Mouse (Mus musculus) CH12.LX (cell line): ENCODE data around the gene Ascc2. TPM values are rescaled to one million over a fixed set of nuclear protein-coding genes. Genes with fewer than 3 reads are reported as not detected.

Source experiments
- DNase-seq: peaks from one replicate; pipeline ENCODE4 v3.0.0-alpha.2; 2013; ENCODE audit errors: extremely low read depth
- H3K27ac ChIP-seq: 2 replicates; pipeline ENCODE4 v1.5.1; 2012; ENCODE audit warnings: low read depth, mild to moderate bottlenecking, control low read depth, moderate library complexity; ENCODE audit not compliant: insufficient read depth
- H3K27me3 ChIP-seq: replicated peaks from 2 replicates; pipeline ENCODE3; 2012; ENCODE audit warnings: inconsistent platforms
- H3K36me3 ChIP-seq, 2 experiments: replicated peaks in 1 of 2; 2 replicates each; pipeline versions ENCODE3 to v1.6.1; 2012; ENCODE audit warnings: inconsistent platforms in 1 of 2, low read length in 1 of 2, mild to moderate bottlenecking in 1 of 2, mixed read lengths in 1 of 2, moderate library complexity in 1 of 2; ENCODE audit not compliant: control insufficient read depth in 1 of 2, insufficient read depth in 1 of 2
- H3K4me1 ChIP-seq, 2 experiments: 2 replicates each; pipeline ENCODE4 v1.6.1; 2012; ENCODE audit warnings: inconsistent platforms in 1 of 2, moderate library complexity in 1 of 2; ENCODE audit not compliant: insufficient read depth in 2 of 2, control insufficient read depth in 1 of 2
- H3K4me2 ChIP-seq: 2 replicates; pipeline ENCODE4 v1.6.1; 2012; ENCODE audit warnings: low read depth, mild to moderate bottlenecking, control low read depth; ENCODE audit not compliant: poor library complexity, insufficient read depth, severe bottlenecking
- H3K4me3 ChIP-seq, 3 experiments: fragments of 150-350 bp in 1 of 3; sonication (generic) in 1 of 3; replicated peaks in 1 of 3; 2 replicates each; pipeline versions ENCODE3 to v1.5.1; 2011 to 2012; ENCODE audit warnings: low read depth in 2 of 3, low read length in 2 of 3, mild to moderate bottlenecking in 2 of 3, moderate library complexity in 2 of 3, control low read depth in 1 of 3, improper control_type of control experiment in 1 of 3, inconsistent platforms in 1 of 3, mixed read lengths in 1 of 3; ENCODE audit not compliant: poor library complexity in 1 of 3
- H3K79me2 ChIP-seq: replicated peaks from 2 replicates; pipeline ENCODE4 v1.6.1; 2012; ENCODE audit warnings: mild to moderate bottlenecking, moderate library complexity; ENCODE audit not compliant: control insufficient read depth, poor library complexity, insufficient read depth, severe bottlenecking; ENCODE audit errors: extremely low read depth
- H3K9ac ChIP-seq: 2 replicates; pipeline ENCODE4 v1.6.1; 2012; ENCODE audit warnings: low read depth, mild to moderate bottlenecking, control low read depth, moderate library complexity; ENCODE audit not compliant: insufficient read depth
- H3K9me3 ChIP-seq: replicated peaks from 2 replicates; pipeline ENCODE3; 2012; ENCODE audit warnings: low read length, inconsistent platforms, mixed read lengths
- BHLHE40 ChIP-seq: IDR thresholded peaks from 2 replicates; pipeline ENCODE4 v1.6.1; 2011; ENCODE audit warnings: mild to moderate bottlenecking, low read depth, low read length, improper control_type of control experiment
- CHD1 ChIP-seq: IDR thresholded peaks from 2 replicates; pipeline ENCODE4 v1.6.1; 2012; ENCODE audit warnings: low read depth, low read length, improper control_type of control experiment, inconsistent platforms
- CTCF ChIP-seq, 2 experiments: IDR thresholded peaks in 1 of 2; conservative IDR thresholded peaks in 1 of 2; 2 replicates each; pipeline ENCODE4 v1.5.1; 2011 to 2012; ENCODE audit warnings: low read depth in 2 of 2, low read length in 2 of 2, improper control_type of control experiment in 1 of 2, inconsistent platforms in 1 of 2, mild to moderate bottlenecking in 1 of 2, moderate library complexity in 1 of 2
- E2F4 ChIP-seq: IDR thresholded peaks from 2 replicates; pipeline ENCODE4 v1.6.1; 2011; ENCODE audit warnings: low read depth, low read length, improper control_type of control experiment; ENCODE audit not compliant: insufficient replicate concordance
- ELF1 ChIP-seq: IDR thresholded peaks from 2 replicates; pipeline ENCODE4 v1.6.1; 2014; ENCODE audit warnings: low read depth, mild to moderate bottlenecking, inconsistent platforms, low read length, improper control_type of control experiment
- ETS1 ChIP-seq: conservative IDR thresholded peaks from 2 replicates; pipeline ENCODE4 v1.6.1; 2012; ENCODE audit warnings: low read depth, mild to moderate bottlenecking, inconsistent platforms, low read length, improper control_type of control experiment, moderate library complexity
- HCFC1 ChIP-seq: IDR thresholded peaks from 2 replicates; pipeline ENCODE4 v1.6.1; 2012; ENCODE audit warnings: low read depth, mild to moderate bottlenecking, inconsistent platforms, low read length, improper control_type of control experiment
- IRF4 ChIP-seq: IDR thresholded peaks from 2 replicates; pipeline ENCODE4 v1.6.1; 2014; ENCODE audit warnings: low read depth, mild to moderate bottlenecking, inconsistent platforms, low read length, improper control_type of control experiment
- JUND ChIP-seq: conservative IDR thresholded peaks from 2 replicates; pipeline ENCODE4 v1.6.1; 2011; ENCODE audit warnings: low read depth, low read length, improper control_type of control experiment
- KAT2A ChIP-seq: IDR thresholded peaks from 2 replicates; pipeline ENCODE4 v1.6.1; 2012; ENCODE audit warnings: low read length, improper control_type of control experiment, inconsistent platforms; ENCODE audit not compliant: insufficient replicate concordance
- MAFK ChIP-seq: IDR thresholded peaks from 2 replicates; pipeline ENCODE4 v1.6.1; 2011; ENCODE audit warnings: low read length, improper control_type of control experiment; ENCODE audit not compliant: insufficient replicate concordance
- MAX ChIP-seq: IDR thresholded peaks from 2 replicates; pipeline ENCODE4 v1.6.1; 2011; ENCODE audit warnings: low read length, improper control_type of control experiment
- MAZ ChIP-seq: IDR thresholded peaks from 2 replicates; pipeline ENCODE4 v1.6.1; 2012; ENCODE audit warnings: low read depth, mild to moderate bottlenecking, inconsistent platforms, low read length, improper control_type of control experiment, moderate library complexity
- MEF2A ChIP-seq: IDR thresholded peaks from 2 replicates; pipeline ENCODE4 v1.6.1; 2014; ENCODE audit warnings: low read depth, mild to moderate bottlenecking, inconsistent platforms, low read length, improper control_type of control experiment, borderline replicate concordance
- NELFE ChIP-seq: IDR thresholded peaks from 2 replicates; pipeline ENCODE4 v1.6.1; 2011; ENCODE audit warnings: low read depth, low read length, improper control_type of control experiment
- NRF1 ChIP-seq: IDR thresholded peaks from 2 replicates; pipeline ENCODE4 v1.6.1; 2014; ENCODE audit warnings: low read depth, mild to moderate bottlenecking, inconsistent platforms, low read length, improper control_type of control experiment, moderate library complexity
- PAX5 ChIP-seq: IDR thresholded peaks from 2 replicates; pipeline ENCODE4 v1.6.1; 2012; ENCODE audit warnings: low read length, inconsistent platforms, mixed read lengths
- POLR2A ChIP-seq: IDR thresholded peaks from 2 replicates; pipeline ENCODE4 v1.6.1; 2011; ENCODE audit warnings: low read depth, mild to moderate bottlenecking, improper control_type of control experiment, low read length
- POLR2AphosphoS2 ChIP-seq: IDR thresholded peaks from 2 replicates; pipeline ENCODE4 v1.6.1; 2011; ENCODE audit warnings: low read depth, low read length, improper control_type of control experiment
- RAD21 ChIP-seq: IDR thresholded peaks from 2 replicates; pipeline ENCODE4 v1.6.1; 2011; ENCODE audit warnings: low read depth, mild to moderate bottlenecking, low read length, improper control_type of control experiment, moderate library complexity
- RCOR1 ChIP-seq: conservative IDR thresholded peaks from 2 replicates; pipeline ENCODE4 v1.6.1; 2012; ENCODE audit warnings: low read depth, mild to moderate bottlenecking, inconsistent platforms, low read length, improper control_type of control experiment
- SIN3A ChIP-seq: IDR thresholded peaks from 2 replicates; pipeline ENCODE4 v1.6.1; 2012; ENCODE audit warnings: low read length, improper control_type of control experiment, inconsistent platforms
- SMC3 ChIP-seq: IDR thresholded peaks from 2 replicates; pipeline ENCODE4 v1.6.1; 2011; ENCODE audit warnings: low read depth, low read length, improper control_type of control experiment
- TBP ChIP-seq: conservative IDR thresholded peaks from 2 replicates; pipeline ENCODE4 v1.6.1; 2011; ENCODE audit warnings: low read depth, low read length, improper control_type of control experiment
- UBTF ChIP-seq: IDR thresholded peaks from 2 replicates; pipeline ENCODE4 v1.6.1; 2012; ENCODE audit warnings: low read depth, mild to moderate bottlenecking, inconsistent platforms, low read length, improper control_type of control experiment, moderate library complexity
- USF1 ChIP-seq: IDR thresholded peaks from 2 replicates; pipeline ENCODE4 v1.6.1; 2014; ENCODE audit warnings: low read depth, mild to moderate bottlenecking, inconsistent platforms, low read length, improper control_type of control experiment
- ZC3H11A ChIP-seq: IDR thresholded peaks from 2 replicates; pipeline ENCODE4 v1.6.1; 2012; ENCODE audit warnings: low read depth, mild to moderate bottlenecking, inconsistent platforms, low read length, improper control_type of control experiment
- ZMIZ1 ChIP-seq: IDR thresholded peaks from 2 replicates; pipeline ENCODE4 v1.6.1; 2012; ENCODE audit warnings: low read depth, mild to moderate bottlenecking, inconsistent platforms, low read length, improper control_type of control experiment
- ZNF384 ChIP-seq: IDR thresholded peaks from 2 replicates; pipeline ENCODE4 v1.6.1; 2012; ENCODE audit warnings: low read depth, low read length, improper control_type of control experiment, inconsistent platforms
- dilution Hi-C: fragments of 300-500 bp; cut with MboI; formaldehyde crosslinking; loops from 2 replicates; pipeline ENCODE4 v1.14.3; 2020; ENCODE audit warnings: low sequenced_read_pairs; ENCODE audit not compliant: extremely low pct_unique_long_range_greater_than_20kb, extremely low pct_ligation_motif_present
- in situ Hi-C: fragments of 300-500 bp; cut with MboI; formaldehyde crosslinking; loops from 3 replicates; pipeline ENCODE4 v1.14.3; 2019; ENCODE audit warnings: low sequenced_read_pairs, low pct_ligation_motif_present, low pct_unique_long_range_greater_than_20kb, mixed read lengths
- polyA plus RNA-seq: library from polyadenylated mRNA; unstranded; fragments of >175 nt; gene quantifications from 2 replicates; pipeline ENCODE4 v1.2.1, GENCODE M21; 2012; ENCODE audit warnings: low read depth; ENCODE audit not compliant: insufficient read length
- total RNA-seq, 2 experiments: library from RNA; depleted of rRNA; stranded (reverse); fragments of 300-350 nt in 1 of 2; fragments of >200 nt in 1 of 2; gene quantifications; 2 replicates each; pipeline ENCODE4 v1.2.3; 2012 to 2014

Gene Ascc2
- total and polyA plus RNA-seq, 3 experiments = 25.1 to 52.9 (median 34.6) TPM

DNA sequence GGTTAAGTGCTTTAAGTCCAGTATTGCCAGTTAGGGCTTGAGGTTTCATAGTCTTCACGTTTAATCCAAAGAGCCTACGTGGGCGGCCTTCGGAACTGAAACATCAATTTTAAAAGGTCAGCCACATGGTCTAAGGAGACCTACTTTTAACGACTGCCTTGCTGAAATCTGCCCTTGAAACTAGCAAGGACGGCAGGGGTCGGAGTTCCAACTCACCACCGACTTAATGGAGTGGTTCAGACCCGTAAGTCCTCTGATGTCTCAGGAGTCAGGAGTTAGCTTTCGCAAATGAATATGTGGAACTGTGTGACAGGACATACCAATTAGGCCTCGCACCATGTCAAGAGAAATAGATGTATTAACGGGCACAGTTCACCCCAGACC lies 66.1 kb downstream of the Ascc2 start:
- in situ Hi-C loops = no loop called here
- Histone ChIP-seq H3K79me2 (peaks cover 29% of the 10 kb centered on the region), H3K36me3 (peaks cover 12 to 25% of the 10 kb centered on the region in 2 experiments), H3K9ac (peak overlapping the region; percentile 50), H3K9me3 (no peaks in the 10 kb centered on the region), H3K27me3 (no peaks in the 10 kb centered on the region), H3K27ac (peak overlapping the region; percentile 59), H3K4me3 (peak overlapping the region; percentile 56 to 97 (median 73)), H3K4me2 (peak overlapping the region; percentile 93), H3K4me1 (peaks cover 3 to 31% of the 10 kb centered on the region in 2 experiments; a peak in 3 of 4 replicates)
- DNase-seq = no peak
- TF ChIP-seq CTCF (conservative IDR thresholded peaks at IDR 0.05 in 1 of 2, IDR thresholded peaks at IDR 0.05 in 1 of 2; ENCODE audit: low read depth in 2 of 2, low read length in 2 of 2) (peak in 1 of 2 experiments; percentile 9; a peak in 1 of 4 replicates), UBTF (0 out of 2 replicates have a peak, but pooled peaks have one; percentile 32), E2F4 (no peak)
- dilution Hi-C loops = no loop called here

DNA sequence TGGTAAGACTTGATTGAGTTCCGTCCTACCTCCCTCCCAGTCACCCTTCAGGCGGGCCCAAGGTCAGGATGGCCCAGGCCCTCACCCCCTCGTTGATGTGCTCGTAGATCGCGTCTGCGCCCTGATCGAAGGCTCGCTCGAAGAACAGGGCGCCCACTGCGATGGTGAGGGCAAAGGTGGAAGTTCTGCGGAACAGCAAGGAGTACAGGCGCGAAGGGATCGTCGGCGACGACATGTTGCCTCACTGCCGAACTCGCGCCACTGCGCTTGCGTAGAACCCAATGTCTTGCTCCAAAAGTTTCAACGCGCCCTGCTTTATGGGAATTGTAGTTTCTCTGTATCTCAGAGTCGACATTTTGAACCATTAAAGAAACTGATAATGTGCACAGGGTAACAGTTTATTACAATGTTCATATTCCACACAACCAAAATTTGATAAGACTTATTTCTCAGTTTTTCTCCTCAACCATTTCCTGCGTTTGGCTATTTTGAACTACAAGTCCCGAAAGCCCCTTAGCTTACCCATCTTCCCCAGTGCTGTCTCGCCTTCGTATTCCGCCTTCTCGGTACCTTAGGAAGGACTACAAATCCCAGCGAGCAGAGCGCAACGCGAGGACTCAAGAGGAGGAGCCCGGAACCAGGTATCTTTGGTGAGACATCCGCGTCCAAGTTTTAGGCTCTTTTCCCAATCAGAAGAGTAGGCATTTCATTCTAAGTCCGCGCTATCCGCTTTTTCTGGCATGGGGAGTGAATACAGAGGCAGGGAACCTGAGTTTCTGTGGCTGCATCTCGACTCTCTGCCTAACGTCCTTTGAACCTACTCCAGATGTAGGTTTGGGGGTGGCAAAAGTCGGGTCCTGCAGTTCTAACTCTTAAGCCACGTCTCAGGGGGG lies 66.8 kb downstream of the Ascc2 start, which contains the start of the genes Uqcr10 and Zmat5:
Uqcr10 (minus strand) TSS at position 271 of the 893 bp plus-strand sequence.
Zmat5 (plus strand) TSS at position 607 of the 893 bp plus-strand sequence.
- Histone ChIP-seq H3K9ac (peak within 1 kb of the TSS; percentile 86), H3K4me2 (peak within 1 kb of the TSS; percentile 93), H3K4me3 (peak within 1 kb of the TSS; percentile 56 to 97 (median 90)), H3K27ac (peak within 1 kb of the TSS; percentile 59), H3K79me2 (peaks cover 29% of the 10 kb centered on the region), H3K36me3 (peaks cover 12 to 25% of the 10 kb centered on the region in 2 experiments), H3K9me3 (no peaks in the 10 kb centered on the region), H3K4me1 (peaks cover 3 to 31% of the 10 kb centered on the region in 2 experiments; a peak in 3 of 4 replicates), H3K27me3 (no peaks in the 10 kb centered on the region)
- dilution Hi-C loops = no loop called here
- in situ Hi-C loops = no loop called here
- peak; percentile 98 for DNase-seq
- TF ChIP-seq SMC3 (peak; percentile 6; the same call in 1 of the 2 replicates), E2F4 (peak; percentile 88; the same call in 1 of the 2 replicates), CHD1 (no peak), USF1 (no peak), BHLHE40 (no peak), UBTF (no peak), JUND (no peak), CTCF (conservative IDR thresholded peaks at IDR 0.05 in 1 of 2, IDR thresholded peaks at IDR 0.05 in 1 of 2; ENCODE audit: low read depth in 2 of 2, low read length in 2 of 2) (no peak), SIN3A (peak; percentile 74), ZMIZ1 (peak; percentile 93), ELF1 (peak; percentile 96), ZC3H11A (no peak), NELFE (peak; percentile 93), MEF2A (peak; percentile 44; the same call in 1 of the 2 replicates), RCOR1 (no peak; the same call in 1 of the 2 replicates), TBP (peak; percentile 82), MAX (peak; percentile 76), HCFC1 (peak; percentile 98), ZNF384 (no peak), NRF1 (peak; percentile 88), MAZ (peak; percentile 45; the same call in 1 of the 2 replicates), POLR2A (peak; percentile 97), ETS1 (no peak), KAT2A (peak; percentile 100), MAFK (no peak), PAX5 (no peak), POLR2AphosphoS2 (peak; percentile 95), RAD21 (no peak), IRF4 (peak; percentile 41; the same call in 1 of the 2 replicates)
